Mouse (Mus musculus) myocyte (in vitro differentiated cells): Measurements from ENCODE around the gene 4933430I17Rik.

ENCODE experiments used
- CEBPB ChIP-seq: IDR thresholded peaks from 2 replicates; pipeline ENCODE4 v1.6.1; 2011; ENCODE audit warnings: mild to moderate bottlenecking, moderate library complexity; ENCODE audit not compliant: poor library complexity, insufficient read depth, severe bottlenecking
- E2F4 ChIP-seq: IDR thresholded peaks from one replicate; pipeline ENCODE4 v1.6.1; 2011; ENCODE audit warnings: mild to moderate bottlenecking, control low read depth, moderate library complexity; ENCODE audit not compliant: insufficient read depth
- MAX ChIP-seq: IDR thresholded peaks from one replicate; pipeline ENCODE4 v1.6.1; 2011; ENCODE audit warnings: low read depth, mild to moderate bottlenecking, control low read depth
- MYOG ChIP-seq, 3 experiments: IDR thresholded peaks; one replicate each; pipeline ENCODE4 v1.6.1; 2011; ENCODE audit warnings: control low read depth in 2 of 3, low read depth in 2 of 3, mild to moderate bottlenecking in 2 of 3; ENCODE audit not compliant: insufficient read length in 2 of 3, control insufficient read depth in 1 of 3, insufficient read depth in 1 of 3
- POLR2A ChIP-seq: IDR thresholded peaks from one replicate; pipeline ENCODE4 v1.6.1; 2011; ENCODE audit warnings: low read depth, mild to moderate bottlenecking, control low read depth, moderate library complexity; ENCODE audit not compliant: insufficient read length
- SRF ChIP-seq: IDR thresholded peaks from one replicate; pipeline ENCODE4 v1.6.1; 2011; ENCODE audit warnings: low read depth; ENCODE audit not compliant: control insufficient read depth, insufficient read length
- TCF12 ChIP-seq: IDR thresholded peaks from one replicate; pipeline ENCODE4 v1.6.1; 2011; ENCODE audit warnings: mild to moderate bottlenecking, control low read depth; ENCODE audit not compliant: poor library complexity, insufficient read depth, severe bottlenecking
- USF1 ChIP-seq: IDR thresholded peaks from one replicate; pipeline ENCODE4 v1.6.1; 2011; ENCODE audit warnings: low read depth, mild to moderate bottlenecking, control low read depth, moderate library complexity

DNA sequence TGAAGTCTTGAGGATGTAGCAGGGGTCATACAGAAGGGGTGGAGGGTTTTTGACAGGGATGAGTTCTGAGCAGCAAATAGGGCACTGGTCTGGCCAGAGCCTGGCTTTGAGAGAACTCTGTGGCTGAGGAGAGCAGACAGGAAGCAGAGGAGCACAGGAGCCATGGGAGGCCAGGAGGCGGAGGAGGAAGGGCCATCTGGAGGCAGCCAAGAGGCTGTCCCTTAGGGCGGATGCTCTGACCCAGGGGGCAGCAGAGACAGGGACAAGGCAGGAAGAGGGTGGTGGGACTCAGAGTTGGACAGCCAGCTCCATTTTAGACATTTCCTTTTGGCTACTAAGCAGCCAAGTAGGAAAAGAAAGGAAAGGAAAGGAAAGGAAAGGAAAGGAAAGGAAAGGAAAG is 9.1 kb upstream of the 4933430I17Rik start:
- no peak for TF ChIP-seq POLR2A
- no peak for TF ChIP-seq MAX
- no peak for TF ChIP-seq USF1
- no peak for TF ChIP-seq SRF
- no peak for TF ChIP-seq TCF12
- TF ChIP-seq CEBPB: no peak
- no peak for TF ChIP-seq MYOG (IDR thresholded peaks at IDR 0.05; ENCODE audit: control insufficient read depth in 1 of 3, insufficient read depth in 1 of 3, insufficient read length in 2 of 3, low read depth in 2 of 3)
- TF ChIP-seq E2F4: no peak
